Mouse (Mus musculus): ENCODE measurements around the gene Rad54l2.

The Rad54l2 gene

GRCm38 (mm10) chr9:106788812-106789321, at the start of gene Rad54l2:
Gene Rad54l2, minus strand, starts transcription at chr9:106789194.
- DNase-seq (ENCODE audit: low spot score), result peak; percentile 49

GRCm38 (mm10) chr9:106822381-106823104, 33.5 kb upstream of the Rad54l2 start:
- no peak for DNase-seq (ENCODE audit: low spot score)

GRCm38 (mm10) chr9:106821618-106822380, 32.8 kb upstream of the Rad54l2 start, which contains the start of gene Dcaf1:
Gene Dcaf1, plus strand, starts transcription at chr9:106821874.
- DNase-seq (ENCODE audit: low spot score), result peak; percentile 84

GRCm38 (mm10) chr9:106821050-106821617, 32.1 kb upstream of the Rad54l2 start:
- DNase-seq (ENCODE audit: low spot score), result no peak

DNA sequence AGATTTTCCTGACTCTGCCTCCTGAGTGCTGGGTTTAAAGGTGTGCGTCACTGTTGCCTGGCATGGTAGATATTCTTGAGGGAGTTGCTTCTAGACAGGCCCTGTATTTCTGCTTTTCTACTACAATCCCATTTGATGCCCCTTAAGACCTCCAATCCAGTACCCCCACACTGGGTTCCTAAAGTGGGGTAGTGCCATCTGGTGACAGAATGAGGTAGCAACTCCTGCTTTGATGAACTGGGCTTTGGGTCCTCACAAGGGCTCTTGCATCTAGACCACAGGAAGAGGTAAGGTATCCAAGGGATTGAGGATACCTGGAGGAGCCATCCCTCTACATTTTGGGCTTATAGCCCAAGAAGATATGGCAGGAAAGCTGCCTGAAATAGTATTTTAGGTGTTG, 30.2 kb upstream of the Rad54l2 start:
- no peak for DNase-seq (ENCODE audit: low spot score)

DNA sequence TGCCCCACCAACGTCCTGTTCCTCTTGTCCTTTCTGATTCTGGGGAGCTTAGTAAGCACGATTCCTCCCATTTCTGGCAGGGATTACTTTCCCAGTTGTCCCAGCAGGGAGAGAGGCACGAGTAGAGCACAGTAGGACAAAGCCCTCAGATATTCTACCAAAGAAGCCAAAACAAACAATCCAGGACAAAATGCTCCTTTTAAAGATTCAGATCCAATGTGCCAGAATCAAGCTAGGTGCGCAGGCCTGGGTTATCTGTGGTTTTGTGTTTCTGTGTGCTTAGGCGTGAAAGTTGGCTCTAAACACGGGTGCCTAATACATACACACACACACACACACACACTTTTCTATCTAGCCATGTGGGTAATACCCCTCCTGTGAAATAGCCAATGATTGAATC, 29.2 kb upstream of the Rad54l2 start:
- DNase-seq (ENCODE audit: low spot score), result no peak

- DNase-seq (ENCODE audit: low spot score), result no peak
Measured at GRCm38 (mm10) chr9:106806503-106806902, 17.5 kb upstream of the Rad54l2 start.

DNA sequence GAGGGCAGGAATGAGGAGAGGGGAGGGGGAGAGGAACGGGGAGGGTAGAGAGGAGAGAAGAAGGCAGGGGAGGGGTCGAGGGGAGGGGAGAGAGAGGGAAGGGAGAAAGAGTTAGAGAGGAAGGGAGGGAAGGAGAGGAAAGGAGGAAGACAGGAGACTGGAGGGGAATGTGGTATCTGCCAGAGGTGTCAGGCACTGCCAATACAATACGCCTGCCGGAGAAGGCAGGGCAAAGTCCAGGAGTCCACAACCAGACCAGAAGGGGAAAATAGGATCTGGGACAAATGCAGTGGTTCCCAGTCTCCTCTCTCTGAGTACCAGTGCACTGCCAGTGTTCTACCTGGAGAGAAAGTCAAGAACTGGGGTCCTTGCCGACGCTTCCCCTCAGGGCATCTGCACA, 1.8 kb upstream of the Rad54l2 start:
- DNase-seq (ENCODE audit: low spot score), result no peak

- DNase-seq (ENCODE audit: low spot score), result no peak
Measured at GRCm38 (mm10) chr9:106789363-106789762, 369 bp upstream of the Rad54l2 start.

- DNase-seq (ENCODE audit: low spot score), result no peak
Measured at GRCm38 (mm10) chr9:106787979-106788811, 799 bp downstream of the Rad54l2 start.

GRCm38 (mm10) chr9:106785206-106785605, 3.8 kb downstream of the Rad54l2 start:
- DNase-seq (ENCODE audit: low spot score), result no peak

- no peak for DNase-seq (ENCODE audit: low spot score)
Measured at GRCm38 (mm10) chr9:106783554-106783953, 5.4 kb downstream of the Rad54l2 start.

DNA sequence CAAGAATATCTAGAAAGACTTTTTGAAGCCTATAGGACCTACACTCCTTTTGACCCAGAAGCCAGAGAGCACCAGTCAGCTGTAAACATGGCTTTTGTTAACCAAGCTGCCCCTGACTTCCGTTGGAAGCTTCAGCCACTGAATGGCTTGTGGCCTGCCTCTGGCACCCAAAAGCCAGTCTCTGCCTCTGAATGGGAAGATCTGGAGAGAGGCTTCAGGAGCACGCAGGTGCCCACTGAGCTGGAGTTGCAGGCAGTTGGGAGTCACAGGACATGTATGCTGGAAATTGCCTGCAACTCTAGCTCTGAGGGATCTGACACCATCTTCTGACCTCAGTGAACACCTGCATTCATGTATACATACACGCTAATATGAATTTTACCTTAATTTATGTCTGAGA, 8.9 kb downstream of the Rad54l2 start:
- no peak for DNase-seq (ENCODE audit: low spot score)

DNA sequence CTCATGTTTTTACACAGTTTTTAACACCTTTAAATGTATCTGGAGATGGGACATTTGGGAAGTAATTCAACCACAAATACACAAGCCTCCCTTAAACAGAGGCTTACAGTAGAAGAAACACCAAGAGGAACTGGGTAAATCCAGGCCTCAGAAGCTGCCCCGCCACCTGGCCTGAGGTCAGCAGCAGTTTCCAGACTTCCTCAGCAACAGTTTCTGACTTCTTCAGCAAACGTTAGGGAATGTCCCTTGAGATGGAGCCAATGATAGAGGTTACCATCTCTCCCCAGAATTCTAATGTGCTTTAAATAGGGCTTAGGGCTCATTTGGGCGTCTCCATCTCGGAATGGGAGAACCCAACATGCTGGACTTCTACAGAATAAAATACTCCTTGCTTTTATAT, 10.7 kb downstream of the Rad54l2 start:
- no peak for DNase-seq (ENCODE audit: low spot score)

GRCm38 (mm10) chr9:106777423-106777822, 11.6 kb downstream of the Rad54l2 start:
- DNase-seq (ENCODE audit: low spot score), result no peak

- DNase-seq (ENCODE audit: low spot score), result no peak
Measured at GRCm38 (mm10) chr9:106776116-106776515, 12.9 kb downstream of the Rad54l2 start.

DNA sequence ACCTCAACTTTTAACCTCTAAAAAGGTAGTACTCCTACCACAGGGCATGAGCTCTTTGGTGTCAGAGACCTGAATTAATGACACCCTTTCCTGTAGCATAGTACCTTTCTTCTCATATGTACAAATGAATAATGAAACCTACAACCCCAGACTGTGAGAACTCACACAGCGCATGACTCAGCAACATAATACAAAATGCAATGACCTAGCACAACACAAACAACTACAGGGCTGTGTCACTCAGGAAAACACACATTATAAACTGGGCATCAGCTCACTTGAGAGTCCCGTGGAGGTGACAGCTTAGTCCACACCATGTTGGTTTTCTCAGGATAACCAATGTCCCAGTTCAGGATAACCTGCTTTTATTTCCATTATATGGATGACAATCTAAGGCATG, 17.2 kb downstream of the Rad54l2 start:
- no peak for DNase-seq (ENCODE audit: low spot score)

- no peak for DNase-seq (ENCODE audit: low spot score)
Measured at GRCm38 (mm10) chr9:106770216-106770615, 18.8 kb downstream of the Rad54l2 start.

- DNase-seq (ENCODE audit: low spot score), result no peak
Measured at GRCm38 (mm10) chr9:106769781-106770180, 19.2 kb downstream of the Rad54l2 start.

DNA sequence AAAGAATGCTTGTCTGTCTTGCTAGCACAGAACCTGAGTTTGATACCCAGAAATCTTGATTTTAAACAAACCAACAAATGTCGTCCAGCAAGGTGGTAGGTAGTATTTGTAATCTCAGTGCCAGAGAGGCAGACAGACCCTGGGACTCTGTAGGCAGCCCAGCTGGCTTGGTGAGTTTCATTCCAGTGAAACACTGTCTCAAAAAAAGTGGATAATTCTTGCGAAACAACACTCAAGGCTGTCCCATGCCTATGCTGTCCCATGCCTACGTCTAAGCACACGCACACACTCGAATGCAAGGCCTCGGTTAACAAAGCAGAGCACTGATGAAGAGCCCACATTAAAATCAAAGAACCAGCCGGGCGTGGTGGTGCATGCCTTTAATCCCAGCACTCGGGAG, 32.6 kb downstream of the Rad54l2 start:
- DNase-seq (ENCODE audit: low spot score), result no peak

DNA sequence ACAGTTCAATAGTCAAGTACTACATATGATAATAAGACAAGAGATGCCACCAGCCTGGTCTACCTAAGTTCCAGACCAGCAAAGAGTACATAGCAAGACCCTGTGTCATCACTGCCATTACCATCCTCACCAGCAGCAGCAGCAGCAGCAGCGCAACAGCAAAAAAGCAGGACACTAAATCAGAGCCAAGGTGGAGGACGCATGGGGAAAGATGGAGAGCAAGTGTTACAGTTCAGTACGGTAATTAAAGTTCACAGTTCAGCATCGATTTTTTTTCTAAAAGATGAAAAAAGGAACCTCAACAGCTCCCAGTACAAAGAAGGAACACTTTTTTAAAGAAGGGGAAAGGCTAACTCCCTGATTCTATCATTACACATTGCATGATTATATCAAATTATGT, 33.2 kb downstream of the Rad54l2 start:
- DNase-seq (ENCODE audit: low spot score), result no peak

- no peak for DNase-seq (ENCODE audit: low spot score)
Measured at GRCm38 (mm10) chr9:106754311-106754710, 34.7 kb downstream of the Rad54l2 start.

All from layer of hippocampus, adult 9-10 months (tissue).